Mouse (Mus musculus) intestine, embryonic 15.5 days (tissue): ENCODE data around the gene Atf6b. TPM values are rescaled to one million over a fixed set of nuclear protein-coding genes. Genes with fewer than 3 reads are reported as not detected.
A peak's percentile ranks its signal among the peaks of the same experiment; 100 is the strongest.

Source experiments
- ATAC-seq: fragments of 200-750 bp; cut with Nextera tagmentation; 2 replicates; pipeline ENCODE4 v1.8.0; 2017; ENCODE audit warnings: moderate TSS enrichment, moderate library complexity
- H3K27ac ChIP-seq: fragments of 300-500 bp; sonication (generic); 2 replicates; pipeline ENCODE4 v1.5.1; 2015; ENCODE audit warnings: mild to moderate bottlenecking, inconsistent platforms
- H3K27me3 ChIP-seq: fragments of 300-500 bp; sonication (generic); replicated peaks from 2 replicates; pipeline ENCODE4 v1.6.1; 2015; ENCODE audit warnings: inconsistent platforms
- H3K36me3 ChIP-seq: fragments of 300-500 bp; sonication (generic); 2 replicates; pipeline ENCODE4 v1.6.1; 2015; ENCODE audit warnings: inconsistent platforms
- H3K4me1 ChIP-seq: fragments of 300-500 bp; sonication (generic); replicated peaks from 2 replicates; pipeline ENCODE4 v1.6.1; 2015; ENCODE audit warnings: inconsistent platforms
- H3K4me2 ChIP-seq: fragments of 300-500 bp; sonication (generic); replicated peaks from 2 replicates; pipeline ENCODE4 v1.6.1; 2015; ENCODE audit warnings: mild to moderate bottlenecking, inconsistent platforms
- H3K4me3 ChIP-seq: fragments of 300-500 bp; sonication (generic); replicated peaks from 2 replicates; pipeline ENCODE4 v1.5.1; 2015; ENCODE audit warnings: inconsistent platforms
- H3K9ac ChIP-seq: fragments of 300-500 bp; sonication (generic); 2 replicates; pipeline ENCODE4 v1.6.1; 2015; ENCODE audit warnings: inconsistent platforms
- H3K9me3 ChIP-seq: fragments of 300-500 bp; sonication (generic); 2 replicates; pipeline ENCODE4 v1.6.1; 2016; ENCODE audit warnings: inconsistent platforms
- WGBS: fragments of 180-500 bp; shearing (Covaris S2); methylation state at CpG from one replicate; pipeline ENCODE4 v1.1.7; 2015; 5-methylcytosine and 5-hydroxymethylcytosine counted together
- polyA plus RNA-seq: library from polyadenylated mRNA; unstranded; fragments of >200 nt; fragmentation: Nextera tagmentation; extraction: Ambion mirVana; gene quantifications from 2 replicates; pipeline ENCODE4 v1.2.1, GENCODE M21; 2015

Gene Atf6b
- polyA plus RNA-seq, 1 experiment from 2014 or later = 68.2 TPM

DNA sequence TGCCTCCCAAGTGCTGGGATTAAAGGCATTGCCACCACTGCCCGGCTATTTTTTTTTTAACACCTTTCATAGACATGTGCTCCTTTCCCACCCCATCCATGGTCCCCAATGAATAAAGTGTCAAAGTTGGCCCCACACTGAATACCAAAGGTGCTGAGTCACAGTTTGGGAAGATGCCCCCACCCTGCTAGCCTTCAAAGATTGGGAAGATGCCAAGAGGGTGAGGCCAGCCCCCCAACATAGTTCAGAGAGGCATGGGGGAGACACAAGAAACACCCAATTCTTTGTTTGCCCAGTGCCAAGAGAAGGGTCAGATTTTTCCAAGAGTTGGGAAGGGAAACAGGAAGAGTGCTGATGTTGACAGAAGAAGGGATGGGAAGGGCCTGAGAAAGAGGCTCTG lies 15.5 kb downstream of the Atf6b start:
- H3K27ac ChIP-seq = no peak overlapping the region
- peaks cover 22% of the 10 kb centered on the region for H3K4me1 ChIP-seq
- no peaks in the 10 kb centered on the region for H3K36me3 ChIP-seq
- H3K9me3 ChIP-seq = no peaks in the 10 kb centered on the region
- peaks cover 13% of the 10 kb centered on the region; the same call in 1 of the 2 replicates for H3K27me3 ChIP-seq
- no peak overlapping the region for H3K4me3 ChIP-seq
- 93% methylated on average over 1 of the region's 1 CpGs for WGBS
- H3K4me2 ChIP-seq = no peak overlapping the region
- H3K9ac ChIP-seq = no peak overlapping the region
- ATAC-seq = no peak

DNA sequence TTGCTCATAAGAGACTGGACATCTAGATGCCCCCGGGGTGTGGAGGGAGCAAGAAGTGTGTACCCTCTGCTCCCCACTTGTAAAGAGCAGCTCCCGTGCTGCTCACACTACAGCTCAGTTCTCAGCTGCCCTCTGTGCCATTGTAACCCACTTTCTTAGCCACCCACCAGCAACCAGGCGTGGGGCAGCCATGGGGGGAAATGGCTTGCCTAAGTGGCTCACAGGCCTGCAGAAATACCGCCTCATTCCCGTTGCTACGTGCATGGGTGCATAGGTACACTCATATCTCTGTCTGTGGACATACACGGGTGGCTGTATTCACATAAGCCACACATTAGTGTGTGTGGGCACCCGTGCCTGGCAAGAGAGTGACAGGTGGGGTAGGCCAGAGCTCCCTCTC lies 16.0 kb downstream of the Atf6b start:
- no peak overlapping the region for H3K4me3 ChIP-seq
- H3K4me1 ChIP-seq = peaks cover 22% of the 10 kb centered on the region
- H3K27me3 ChIP-seq = peaks cover 13% of the 10 kb centered on the region; the same call in 1 of the 2 replicates
- no peak overlapping the region for H3K27ac ChIP-seq
- ATAC-seq = no peak
- no peaks in the 10 kb centered on the region for H3K9me3 ChIP-seq
- no peaks in the 10 kb centered on the region for H3K36me3 ChIP-seq
- H3K4me2 ChIP-seq = no peak overlapping the region
- WGBS = 84% methylated on average over 8 of the region's 8 CpGs
- H3K9ac ChIP-seq = no peak overlapping the region

DNA sequence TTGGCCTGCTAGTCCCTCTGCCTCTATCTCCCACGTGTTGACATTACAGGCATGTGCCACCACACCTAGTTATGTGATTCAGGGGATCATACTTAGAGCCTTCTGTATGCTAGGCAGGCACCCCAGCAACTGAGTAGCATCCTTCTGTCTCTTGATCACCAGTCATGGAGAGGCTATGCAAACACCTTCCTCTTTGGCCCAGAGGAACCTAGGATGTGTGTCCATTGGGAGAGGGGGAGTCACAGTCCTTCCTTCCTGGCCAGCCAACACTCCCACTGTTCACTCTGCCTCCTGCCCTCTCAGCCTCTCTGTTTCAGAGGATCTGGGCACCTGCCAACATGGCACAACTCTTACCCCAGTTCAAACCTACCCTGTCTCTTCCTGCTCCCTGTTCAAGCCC lies 16.6 kb downstream of the Atf6b start:
- H3K4me3 ChIP-seq = no peak overlapping the region
- ATAC-seq = no peak
- no peaks in the 10 kb centered on the region for H3K36me3 ChIP-seq
- H3K27me3 ChIP-seq = peaks cover 13% of the 10 kb centered on the region; the same call in 1 of the 2 replicates
- H3K9me3 ChIP-seq = no peaks in the 10 kb centered on the region
- no peak overlapping the region for H3K9ac ChIP-seq
- 26% methylated on average over 1 of the region's 1 CpGs for WGBS
- H3K4me2 ChIP-seq = no peak overlapping the region
- H3K4me1 ChIP-seq = peaks cover 22% of the 10 kb centered on the region
- H3K27ac ChIP-seq = no peak overlapping the region

DNA sequence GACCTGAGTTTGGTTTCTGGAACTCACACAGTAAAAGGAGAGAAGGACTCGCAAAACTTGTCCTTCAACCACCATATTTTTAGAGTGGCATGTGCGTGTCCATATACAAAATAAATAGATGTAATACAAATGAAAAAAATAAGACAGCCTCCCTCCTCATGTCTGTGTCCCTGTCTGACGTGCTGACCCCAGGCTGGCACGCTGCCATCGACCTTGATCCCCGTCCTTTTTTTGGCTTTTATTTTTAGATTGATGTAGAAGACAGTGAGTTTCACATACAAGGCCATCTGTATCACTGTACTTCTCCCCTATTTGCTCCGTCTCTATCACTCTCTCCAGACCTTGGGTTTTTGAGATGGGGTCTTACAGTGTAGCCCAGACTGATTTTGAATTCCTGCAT lies 17.5 kb downstream of the Atf6b start:
- WGBS = 69% methylated on average over 7 of the region's 7 CpGs
- no peak overlapping the region for H3K4me2 ChIP-seq
- peaks cover 9% of the 10 kb centered on the region for H3K27me3 ChIP-seq
- H3K9me3 ChIP-seq = no peaks in the 10 kb centered on the region
- no peak for ATAC-seq
- H3K27ac ChIP-seq = no peak overlapping the region
- H3K4me1 ChIP-seq = peaks cover 19% of the 10 kb centered on the region
- H3K9ac ChIP-seq = no peak overlapping the region
- H3K4me3 ChIP-seq = no peak overlapping the region
- no peaks in the 10 kb centered on the region for H3K36me3 ChIP-seq

DNA sequence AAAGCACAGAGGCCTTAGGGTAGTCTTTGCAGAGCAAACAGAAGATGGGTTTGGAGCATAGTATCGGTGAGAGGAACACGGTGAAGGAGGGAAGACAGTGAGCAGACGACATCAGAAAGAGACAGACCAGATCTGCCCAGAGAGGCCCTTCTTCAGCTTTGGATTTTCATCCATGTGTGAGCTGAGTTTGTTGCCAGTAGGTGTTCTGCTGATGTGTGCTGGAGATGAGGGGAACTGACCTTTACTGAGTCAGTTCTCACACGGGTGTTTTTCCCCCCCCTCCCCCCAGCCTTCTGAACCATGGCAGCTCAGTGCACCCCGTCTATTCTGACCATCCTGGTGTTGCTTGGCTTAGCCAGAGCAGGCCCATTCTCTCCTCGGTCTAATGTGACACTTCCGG lies 23.3 kb downstream of the Atf6b start, which contains the start of gene Tnxb:
Gene Tnxb, plus strand, starts transcription at position 301 of the 400 bp plus-strand sequence.
- no peak for ATAC-seq
- no peaks in the 10 kb centered on the region for H3K9me3 ChIP-seq
- H3K27me3 ChIP-seq = peaks cover 38% of the 10 kb centered on the region
- no peaks in the 10 kb centered on the region for H3K36me3 ChIP-seq
- H3K4me2 ChIP-seq = peak within 1 kb of the TSS; percentile 79
- H3K4me1 ChIP-seq = peaks cover 18% of the 10 kb centered on the region
- peak within 1 kb of the TSS; percentile 31 for H3K4me3 ChIP-seq
- WGBS = 56% methylated on average over 7 of the region's 7 CpGs
- H3K27ac ChIP-seq = 0 out of 2 replicates have a peak within 1 kb of the TSS, but pooled peaks have one; percentile 13
- H3K9ac ChIP-seq = peak within 1 kb of the TSS; percentile 36

DNA sequence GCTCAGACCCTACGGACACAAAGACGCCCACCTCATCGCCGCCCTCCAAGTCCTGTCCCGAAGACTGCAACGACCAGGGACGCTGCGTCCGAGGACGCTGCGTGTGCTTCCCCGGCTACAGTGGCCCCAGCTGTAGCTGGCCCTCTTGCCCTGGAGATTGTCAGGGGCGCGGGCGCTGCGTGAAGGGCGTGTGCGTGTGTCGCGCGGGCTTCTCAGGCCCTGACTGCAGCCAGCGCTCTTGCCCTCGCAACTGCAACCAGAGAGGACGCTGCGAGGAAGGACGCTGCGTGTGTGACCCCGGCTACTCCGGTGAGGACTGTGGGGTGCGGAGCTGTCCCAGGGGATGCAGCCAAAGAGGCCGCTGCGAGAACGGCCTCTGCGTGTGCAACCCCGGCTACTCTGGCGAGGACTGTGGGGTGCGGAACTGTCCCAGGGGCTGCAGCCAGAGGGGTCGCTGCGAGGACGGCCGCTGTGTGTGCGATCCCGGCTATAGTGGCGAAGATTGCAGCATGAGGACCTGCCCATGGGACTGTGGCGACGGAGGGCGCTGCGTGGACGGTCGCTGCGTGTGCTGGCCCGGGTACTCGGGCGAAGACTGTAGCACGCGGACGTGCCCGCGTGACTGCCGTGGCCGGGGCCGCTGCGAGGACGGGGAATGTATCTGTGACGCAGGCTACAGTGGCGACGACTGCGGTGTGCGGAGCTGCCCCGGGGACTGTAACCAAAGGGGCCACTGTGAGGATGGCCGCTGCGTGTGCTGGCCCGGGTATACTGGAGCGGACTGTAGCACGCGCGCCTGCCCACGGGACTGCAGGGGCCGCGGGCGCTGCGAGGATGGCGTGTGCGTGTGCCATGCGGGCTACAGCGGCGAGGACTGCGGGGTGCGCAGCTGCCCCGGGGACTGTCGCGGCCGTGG lies 24.5 kb downstream of the Atf6b start:
- Histone ChIP-seq H3K27me3 (peaks cover 38% of the 10 kb centered on the region), H3K4me2 (peak overlapping the region; percentile 79), H3K4me1 (peaks cover 22% of the 10 kb centered on the region), H3K4me3 (peak overlapping the region; percentile 31), H3K9ac (peak overlapping the region; percentile 36), H3K27ac (0 out of 2 replicates have a peak overlapping the region, but pooled peaks have one; percentile 13), H3K36me3 (no peaks in the 10 kb centered on the region), H3K9me3 (no peaks in the 10 kb centered on the region)
- 13% methylated on average over 93 of the region's 93 CpGs for WGBS
- ATAC-seq = 0 out of 2 replicates have a peak, but pooled peaks have one; percentile 50

DNA sequence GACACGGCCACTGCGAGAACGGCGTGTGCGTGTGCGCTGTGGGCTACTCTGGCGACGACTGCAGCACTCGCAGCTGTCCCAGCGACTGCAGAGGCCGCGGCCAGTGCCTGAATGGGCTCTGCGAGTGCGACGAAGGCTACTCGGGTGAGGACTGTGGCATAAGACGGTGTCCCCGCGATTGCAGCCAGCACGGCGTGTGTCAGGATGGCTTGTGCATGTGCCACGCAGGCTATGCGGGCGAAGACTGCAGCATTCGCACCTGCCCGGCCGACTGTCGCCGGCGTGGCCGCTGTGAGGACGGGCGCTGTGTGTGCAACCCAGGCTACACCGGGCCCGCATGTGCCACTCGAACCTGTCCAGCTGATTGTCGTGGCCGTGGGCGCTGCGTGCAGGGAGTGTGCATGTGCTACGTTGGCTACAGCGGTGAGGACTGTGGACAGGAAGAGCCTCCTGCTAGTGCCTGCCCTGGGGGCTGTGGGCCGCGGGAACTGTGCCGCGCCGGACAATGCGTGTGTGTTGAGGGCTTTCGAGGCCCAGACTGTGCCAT lies 25.4 kb downstream of the Atf6b start:
- H3K9ac ChIP-seq = peak overlapping the region; percentile 36; the same call in 1 of the 2 replicates
- ATAC-seq = no peak
- 35% methylated on average over 49 of the region's 49 CpGs for WGBS
- peak overlapping the region; percentile 31 for H3K4me3 ChIP-seq
- H3K27me3 ChIP-seq = peaks cover 38% of the 10 kb centered on the region
- peaks cover 24% of the 10 kb centered on the region for H3K4me1 ChIP-seq
- no peaks in the 10 kb centered on the region for H3K36me3 ChIP-seq
- no peak overlapping the region for H3K27ac ChIP-seq
- no peaks in the 10 kb centered on the region for H3K9me3 ChIP-seq
- H3K4me2 ChIP-seq = peak overlapping the region; percentile 79

DNA sequence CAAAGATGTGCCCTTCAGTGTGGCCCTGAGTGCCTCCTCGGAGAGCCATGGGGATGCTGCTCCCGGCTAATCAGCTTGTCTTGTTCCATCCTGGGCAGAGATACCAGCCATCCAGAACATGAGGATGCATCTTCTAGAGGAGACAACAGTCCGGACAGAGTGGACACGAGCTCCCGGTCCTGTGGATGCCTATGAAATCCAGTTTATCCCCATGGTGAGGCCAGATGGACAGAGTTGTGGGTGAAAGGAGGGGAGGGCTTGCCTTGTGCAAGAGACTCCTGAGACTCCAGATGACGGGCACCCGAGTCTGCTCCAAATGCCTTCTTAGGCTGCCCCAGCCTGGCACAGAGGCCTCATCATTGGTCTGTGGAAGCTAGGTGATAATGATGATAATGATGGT lies 26.2 kb downstream of the Atf6b start:
- no peak overlapping the region for H3K9ac ChIP-seq
- WGBS = 90% methylated on average over 7 of the region's 7 CpGs
- no peaks in the 10 kb centered on the region for H3K9me3 ChIP-seq
- peaks cover 38% of the 10 kb centered on the region for H3K27me3 ChIP-seq
- H3K36me3 ChIP-seq = no peaks in the 10 kb centered on the region
- no peak for ATAC-seq
- peaks cover 24% of the 10 kb centered on the region for H3K4me1 ChIP-seq
- no peak overlapping the region for H3K4me2 ChIP-seq
- H3K4me3 ChIP-seq = no peak overlapping the region
- H3K27ac ChIP-seq = no peak overlapping the region

DNA sequence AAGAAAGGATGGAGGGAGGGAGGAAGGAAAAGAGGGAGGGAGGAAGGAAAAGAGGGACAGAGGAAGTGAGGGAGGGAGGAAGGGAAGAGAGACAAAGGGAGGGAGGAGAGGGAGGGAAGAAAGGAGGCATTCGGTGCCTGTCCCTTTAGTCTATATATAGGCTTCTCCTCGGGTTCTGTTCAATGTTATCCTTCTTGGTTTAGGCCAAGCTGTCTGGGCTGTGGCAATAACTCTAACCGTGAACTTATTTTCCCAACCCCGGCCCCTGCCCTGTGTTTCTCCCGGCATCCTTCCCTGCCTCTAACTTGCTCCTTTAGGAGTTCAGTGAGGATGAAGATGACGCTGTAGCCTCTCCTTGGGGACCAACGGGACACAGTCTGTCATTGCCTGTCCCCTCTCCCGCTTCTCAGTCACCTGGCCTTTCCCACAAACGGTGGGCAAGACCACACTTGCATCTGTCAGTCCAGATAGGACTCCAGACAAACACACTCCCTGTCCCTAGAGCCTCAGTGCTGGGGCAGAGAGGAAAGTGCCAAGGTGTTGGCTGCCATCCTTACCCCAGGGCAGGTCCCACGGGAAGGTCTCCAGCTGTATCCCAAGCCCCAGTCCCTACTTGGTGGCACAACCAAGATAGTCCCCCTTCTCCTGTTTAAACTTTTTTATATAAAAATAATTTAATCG lies 27.7 kb downstream of the Atf6b start:
- H3K4me2 ChIP-seq = 0 out of 2 replicates have a peak overlapping the region, but pooled peaks have one; percentile 6
- H3K4me1 ChIP-seq = peaks cover 24% of the 10 kb centered on the region
- peak; percentile 70 for ATAC-seq
- H3K9me3 ChIP-seq = no peaks in the 10 kb centered on the region
- no peak overlapping the region for H3K9ac ChIP-seq
- WGBS = 40% methylated on average over 11 of the region's 11 CpGs
- H3K27me3 ChIP-seq = peaks cover 41% of the 10 kb centered on the region
- no peaks in the 10 kb centered on the region for H3K36me3 ChIP-seq
- H3K27ac ChIP-seq = peak overlapping the region; percentile 80
- H3K4me3 ChIP-seq = no peak overlapping the region

DNA sequence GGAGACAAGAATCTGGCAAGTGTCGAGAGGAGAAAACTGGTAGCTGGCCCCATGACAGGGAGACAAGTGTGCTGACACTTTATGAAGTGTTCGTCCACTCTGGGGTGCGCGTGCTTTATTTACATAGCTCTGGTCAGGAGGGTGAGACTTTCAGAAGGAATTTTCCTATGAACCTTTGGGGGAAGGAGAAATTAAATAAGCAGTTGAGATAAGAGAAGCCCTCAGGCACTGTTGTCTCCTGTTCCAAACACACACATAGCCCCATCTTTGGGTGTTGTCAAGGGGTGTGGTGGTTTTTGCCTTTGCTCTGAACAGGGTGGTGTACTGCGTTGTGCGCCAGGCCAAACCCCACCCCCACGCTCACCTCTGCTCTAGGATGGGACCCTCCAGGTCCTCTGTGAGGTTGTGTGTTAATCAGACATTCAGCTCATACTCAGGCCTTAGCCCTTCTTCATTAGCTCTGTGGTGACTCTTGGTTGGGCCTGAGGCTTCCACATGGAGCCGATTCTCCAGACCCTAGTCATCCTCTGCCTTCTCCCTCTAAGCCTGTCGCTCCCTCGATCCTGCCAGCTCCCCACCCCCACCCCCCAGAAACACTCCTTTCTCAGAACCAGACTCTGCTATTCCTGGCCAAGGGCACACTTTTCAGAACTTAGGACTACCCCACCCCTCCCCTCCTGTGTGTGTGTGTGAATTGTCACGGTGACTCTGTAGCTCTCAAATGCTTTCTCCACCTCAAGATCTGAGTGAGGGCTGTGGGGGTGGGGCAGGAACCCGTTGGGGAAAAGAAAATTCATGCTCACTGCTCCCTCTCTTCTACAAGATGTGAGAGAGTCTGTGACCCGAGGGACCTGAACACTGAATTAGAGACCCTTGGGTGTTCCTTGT lies 28.5 kb downstream of the Atf6b start:
- peak overlapping the region; percentile 80 for H3K27ac ChIP-seq
- H3K36me3 ChIP-seq = no peaks in the 10 kb centered on the region
- no peak overlapping the region for H3K9ac ChIP-seq
- no peaks in the 10 kb centered on the region for H3K9me3 ChIP-seq
- peaks cover 39% of the 10 kb centered on the region for H3K27me3 ChIP-seq
- no peak overlapping the region for H3K4me3 ChIP-seq
- WGBS = 40% methylated on average over 13 of the region's 13 CpGs
- peaks cover 24% of the 10 kb centered on the region for H3K4me1 ChIP-seq
- H3K4me2 ChIP-seq = 0 out of 2 replicates have a peak overlapping the region, but pooled peaks have one; percentile 6
- peak; percentile 11; the same call in 1 of the 2 replicates for ATAC-seq

DNA sequence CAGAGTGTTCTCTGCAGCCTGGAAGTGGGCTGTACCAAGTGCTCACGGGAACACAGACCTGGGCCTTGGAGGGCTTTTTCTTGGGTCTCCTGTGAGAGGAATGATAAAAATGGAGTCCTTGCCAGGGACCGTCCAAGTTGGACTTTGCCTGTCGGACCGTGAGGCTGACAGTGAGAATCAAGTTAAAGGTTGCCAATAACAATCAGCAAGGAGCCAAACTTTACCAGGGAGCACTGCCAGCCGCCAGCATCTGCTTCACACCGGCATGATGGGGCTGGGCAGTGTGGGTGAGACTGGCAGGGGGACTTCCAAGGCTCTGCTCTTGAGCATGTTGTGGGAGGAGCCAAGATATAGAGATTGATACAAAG lies 29.1 kb downstream of the Atf6b start:
- H3K4me2 ChIP-seq = no peak overlapping the region
- WGBS = 69% methylated on average over 6 of the region's 6 CpGs
- H3K36me3 ChIP-seq = no peaks in the 10 kb centered on the region
- ATAC-seq = no peak
- H3K4me3 ChIP-seq = no peak overlapping the region
- H3K9ac ChIP-seq = no peak overlapping the region
- H3K4me1 ChIP-seq = peaks cover 24% of the 10 kb centered on the region
- no peaks in the 10 kb centered on the region for H3K9me3 ChIP-seq
- H3K27ac ChIP-seq = peak overlapping the region; percentile 80; the same call in 1 of the 2 replicates
- peaks cover 33% of the 10 kb centered on the region for H3K27me3 ChIP-seq
